Mouse (Mus musculus) limb, embryonic 12.5 days (tissue): Measurements from ENCODE around the gene Sohlh2. TPM values are rescaled to one million over a fixed set of nuclear protein-coding genes. Genes with fewer than 3 reads are reported as not detected.
A peak's percentile ranks its signal among the peaks of the same experiment; 100 is the strongest.
"Not testable (repeated sequence)": the region's sequence is repeated elsewhere in the genome, so short reads cannot be mapped to it uniquely, and the experiment has no call there.

ENCODE experiments used
- ATAC-seq: fragments of 200-750 bp; cut with Nextera tagmentation; 2 replicates; pipeline ENCODE4 v1.8.0; 2017; ENCODE audit warnings: low read depth, moderate TSS enrichment; ENCODE audit not compliant: insufficient number of reproducible peaks, insufficient read depth, low FRiP score, low TSS enrichment
- H3K27ac ChIP-seq: fragments of 300-500 bp; sonication (generic); 2 replicates; pipeline ENCODE4 v1.5.1; 2016; ENCODE audit warnings: mild to moderate bottlenecking, moderate library complexity
- H3K27me3 ChIP-seq: fragments of 300-500 bp; sonication (generic); 2 replicates; pipeline ENCODE4 v1.6.1; 2016; ENCODE audit warnings: mild to moderate bottlenecking, moderate library complexity
- H3K36me3 ChIP-seq: fragments of 300-500 bp; sonication (generic); 2 replicates; pipeline ENCODE4 v1.6.1; 2016; ENCODE audit warnings: mild to moderate bottlenecking, moderate library complexity
- H3K4me1 ChIP-seq: fragments of 300-500 bp; sonication (generic); replicated peaks from 2 replicates; pipeline ENCODE4 v1.6.1; 2016
- H3K4me2 ChIP-seq: fragments of 300-500 bp; sonication (generic); 2 replicates; pipeline ENCODE4 v1.6.1; 2016; ENCODE audit warnings: mild to moderate bottlenecking, moderate library complexity
- H3K4me3 ChIP-seq: fragments of 300-500 bp; sonication (generic); replicated peaks from 2 replicates; pipeline ENCODE4 v1.5.1; 2016; ENCODE audit warnings: mild to moderate bottlenecking
- H3K9ac ChIP-seq: fragments of 300-500 bp; sonication (generic); replicated peaks from 2 replicates; pipeline ENCODE4 v1.6.1; 2016; ENCODE audit warnings: mild to moderate bottlenecking, moderate library complexity
- H3K9me3 ChIP-seq: fragments of 300-500 bp; sonication (generic); 2 replicates; pipeline ENCODE4 v1.6.1; 2016; ENCODE audit warnings: mild to moderate bottlenecking, moderate library complexity
- WGBS: fragments of 180-500 bp; shearing (Covaris S2); methylation state at CpG from one replicate; pipeline ENCODE4 v1.1.7; 2016; 5-methylcytosine and 5-hydroxymethylcytosine counted together
- polyA plus RNA-seq: library from polyadenylated mRNA; unstranded; fragments of >200 nt; fragmentation: Nextera tagmentation; extraction: Ambion mirVana; gene quantifications from 2 replicates; pipeline ENCODE4 v1.2.1, GENCODE M21; 2016

Gene Sohlh2
- polyA plus RNA-seq, 1 experiment from 2014 or later, result not detected

- Histone ChIP-seq H3K27me3 (peaks cover 4% of the 10 kb centered on the region; the same call in 1 of the 2 replicates), H3K27ac (no peak overlapping the region), H3K9me3 (no peaks in the 10 kb centered on the region), H3K9ac (no peak overlapping the region), H3K4me3 (no peak overlapping the region), H3K4me2 (no peak overlapping the region), H3K4me1 (peaks cover 3% of the 10 kb centered on the region; the same call in 1 of the 2 replicates), H3K36me3 (no peaks in the 10 kb centered on the region)
- ATAC-seq, result 0 out of 2 replicates have a peak, but pooled peaks have one; percentile 32
- WGBS, result 67% methylated on average over 5 of the region's 5 CpGs
Measured at GRCm38 (mm10) chr3:55157413-55157812, 24.4 kb upstream of the Sohlh2 start.

DNA sequence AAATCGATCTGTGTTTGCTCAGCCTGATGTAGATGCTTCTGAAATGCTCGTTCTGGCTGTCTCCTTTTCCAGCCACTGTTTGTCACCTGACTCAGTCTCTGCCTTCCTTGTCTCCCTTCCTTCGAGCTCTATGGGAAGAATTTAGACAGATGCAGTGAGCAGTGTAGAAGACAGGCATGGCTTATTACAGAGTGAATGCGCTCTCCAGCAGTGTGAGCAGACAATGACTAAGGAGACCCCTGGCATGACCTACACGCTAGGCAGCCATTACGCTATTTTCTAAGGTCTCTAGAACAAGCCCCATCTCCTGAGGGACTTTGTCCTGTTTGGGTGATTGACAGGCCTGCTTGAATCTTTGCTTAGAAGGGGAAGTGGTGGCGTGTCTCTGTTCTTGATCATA lies 20.7 kb upstream of the Sohlh2 start:
- no peak overlapping the region for H3K9ac ChIP-seq
- WGBS, result 80% methylated on average over 7 of the region's 7 CpGs
- no peak overlapping the region for H3K4me2 ChIP-seq
- H3K4me1 ChIP-seq, result peaks cover 4% of the 10 kb centered on the region; the same call in 1 of the 2 replicates
- no peaks in the 10 kb centered on the region for H3K36me3 ChIP-seq
- no peaks in the 10 kb centered on the region for H3K9me3 ChIP-seq
- no peaks in the 10 kb centered on the region for H3K27me3 ChIP-seq
- ATAC-seq, result no peak
- H3K4me3 ChIP-seq, result no peak overlapping the region
- no peak overlapping the region for H3K27ac ChIP-seq

GRCm38 (mm10) chr3:55163510-55163909 lies 18.3 kb upstream of the Sohlh2 start:
- no peak overlapping the region for H3K4me3 ChIP-seq
- no peak for ATAC-seq
- H3K9ac ChIP-seq, result no peak overlapping the region
- H3K9me3 ChIP-seq, result no peaks in the 10 kb centered on the region
- WGBS, result 55% methylated on average over 4 of the region's 4 CpGs
- no peaks in the 10 kb centered on the region for H3K27me3 ChIP-seq
- no peak overlapping the region for H3K4me2 ChIP-seq
- no peaks in the 10 kb centered on the region for H3K36me3 ChIP-seq
- H3K27ac ChIP-seq, result no peak overlapping the region
- H3K4me1 ChIP-seq, result peaks cover 4% of the 10 kb centered on the region; the same call in 1 of the 2 replicates

GRCm38 (mm10) chr3:55172478-55172877 lies 9.3 kb upstream of the Sohlh2 start:
- H3K4me2 ChIP-seq, result no peak overlapping the region
- no peak for ATAC-seq
- H3K9ac ChIP-seq, result no peak overlapping the region
- no peaks in the 10 kb centered on the region for H3K9me3 ChIP-seq
- no peak overlapping the region for H3K4me3 ChIP-seq
- no peaks in the 10 kb centered on the region for H3K36me3 ChIP-seq
- WGBS, result 81% methylated on average over 3 of the region's 3 CpGs
- no peaks in the 10 kb centered on the region for H3K27me3 ChIP-seq
- H3K4me1 ChIP-seq, result no peaks in the 10 kb centered on the region
- H3K27ac ChIP-seq, result no peak overlapping the region

DNA sequence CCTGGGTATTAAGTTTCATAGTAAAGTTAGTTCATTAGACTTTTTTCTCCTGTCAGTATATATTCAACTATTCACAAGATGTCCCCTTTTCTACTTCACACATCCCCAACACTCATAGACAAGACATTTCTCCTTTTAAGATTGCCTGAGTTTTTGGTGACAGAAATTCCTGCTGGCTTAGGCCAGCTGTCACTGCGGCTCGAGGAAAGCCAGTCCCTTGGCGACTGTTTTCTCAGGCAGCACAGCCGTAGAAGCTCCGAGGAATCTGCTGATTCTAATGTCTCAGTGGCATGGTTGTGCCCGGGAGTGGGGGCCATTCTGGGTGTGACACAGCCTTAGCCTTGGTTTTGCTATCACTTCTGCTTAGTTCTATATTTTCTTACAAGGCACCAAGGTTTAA lies 4.6 kb upstream of the Sohlh2 start:
- no peak overlapping the region for H3K4me3 ChIP-seq
- no peak for ATAC-seq
- no peak overlapping the region for H3K9ac ChIP-seq
- H3K4me2 ChIP-seq, result no peak overlapping the region
- H3K27me3 ChIP-seq, result no peaks in the 10 kb centered on the region
- no peak overlapping the region for H3K27ac ChIP-seq
- peaks cover 6% of the 10 kb centered on the region; the same call in 1 of the 2 replicates for H3K9me3 ChIP-seq
- 54% methylated on average over 6 of the region's 6 CpGs for WGBS
- H3K36me3 ChIP-seq, result no peaks in the 10 kb centered on the region
- H3K4me1 ChIP-seq, result no peaks in the 10 kb centered on the region

- H3K9ac ChIP-seq, result no peak overlapping the region
- no peaks in the 10 kb centered on the region for H3K27me3 ChIP-seq
- H3K27ac ChIP-seq, result no peak overlapping the region
- no peaks in the 10 kb centered on the region for H3K36me3 ChIP-seq
- no peak overlapping the region for H3K4me2 ChIP-seq
- H3K9me3 ChIP-seq, result no peaks in the 10 kb centered on the region
- no peaks in the 10 kb centered on the region for H3K4me1 ChIP-seq
- no peak for ATAC-seq
- no peak overlapping the region for H3K4me3 ChIP-seq
- 74% methylated on average over 4 of the region's 4 CpGs for WGBS
Measured at GRCm38 (mm10) chr3:55191668-55192067, 9.8 kb downstream of the Sohlh2 start.

GRCm38 (mm10) chr3:55193351-55193750 lies 11.5 kb downstream of the Sohlh2 start:
- no peak overlapping the region for H3K4me2 ChIP-seq
- no peak overlapping the region for H3K9ac ChIP-seq
- H3K4me3 ChIP-seq, result no peak overlapping the region
- H3K4me1 ChIP-seq, result no peaks in the 10 kb centered on the region
- no peak overlapping the region for H3K27ac ChIP-seq
- WGBS, result 46% methylated on average over 2 of the region's 2 CpGs
- no peaks in the 10 kb centered on the region for H3K36me3 ChIP-seq
- H3K9me3 ChIP-seq, result no peaks in the 10 kb centered on the region
- no peak for ATAC-seq
- no peaks in the 10 kb centered on the region for H3K27me3 ChIP-seq

DNA sequence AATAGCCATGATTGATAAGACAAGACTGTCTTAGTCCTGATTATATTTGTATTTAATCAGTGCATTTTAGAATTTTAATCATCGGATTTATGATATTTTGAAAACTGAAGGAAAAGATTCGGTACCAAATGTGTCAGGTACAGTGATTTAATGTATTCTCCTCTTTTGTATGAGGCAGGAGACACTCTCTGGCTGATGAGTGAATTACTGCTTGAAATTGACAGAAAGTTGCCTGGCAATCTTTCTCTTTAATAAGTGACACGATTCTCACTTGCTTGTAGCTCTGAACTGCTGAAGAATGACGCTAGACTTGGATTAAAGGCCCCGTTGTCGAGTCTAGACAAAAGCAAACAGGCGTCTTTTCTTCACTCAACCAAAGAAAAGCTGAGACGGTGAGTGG lies 13.0 kb downstream of the Sohlh2 start:
- 91% methylated on average over 8 of the region's 8 CpGs for WGBS
- Histone ChIP-seq H3K4me1 (no peaks in the 10 kb centered on the region), H3K27me3 (no peaks in the 10 kb centered on the region), H3K36me3 (no peaks in the 10 kb centered on the region), H3K4me3 (no peak overlapping the region), H3K4me2 (no peak overlapping the region), H3K9me3 (no peaks in the 10 kb centered on the region), H3K27ac (no peak overlapping the region), H3K9ac (no peak overlapping the region)
- ATAC-seq, result no peak

DNA sequence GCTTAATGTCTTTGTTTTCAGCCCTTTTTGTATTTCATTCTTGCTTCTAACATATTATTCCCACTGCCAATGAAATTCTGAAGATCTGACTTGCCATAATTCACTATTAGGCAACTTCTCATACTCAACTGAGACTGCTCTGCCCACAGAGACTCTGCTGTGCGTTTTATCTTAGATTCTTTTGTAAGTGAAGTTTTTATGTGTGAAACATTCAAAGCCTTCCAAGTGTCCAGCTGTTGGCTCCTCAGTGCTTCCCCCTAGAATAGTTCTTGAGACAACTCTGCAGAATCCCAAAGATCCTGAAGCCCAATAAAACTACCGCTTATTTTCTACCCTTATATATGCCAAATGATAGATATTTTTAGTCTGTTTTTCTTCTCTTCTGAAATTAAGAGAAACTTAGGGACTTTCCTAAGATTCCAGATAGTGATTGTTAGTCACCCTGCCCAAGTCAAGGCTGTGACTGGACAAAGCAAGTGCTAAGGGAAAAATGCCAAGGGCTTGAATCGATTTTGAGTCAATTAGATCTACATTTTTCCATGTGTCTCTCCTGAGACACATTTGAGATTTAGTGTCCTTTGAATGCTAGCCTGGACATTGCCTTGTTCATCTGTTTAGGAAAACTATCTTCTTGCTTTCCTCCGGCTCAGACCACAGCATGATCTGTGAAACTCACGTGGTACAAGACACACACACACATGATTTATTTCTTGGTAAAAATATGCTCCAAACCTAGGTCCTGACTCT lies 13.9 kb downstream of the Sohlh2 start:
- no peak overlapping the region for H3K27ac ChIP-seq
- no peak for ATAC-seq
- no peaks in the 10 kb centered on the region for H3K4me1 ChIP-seq
- 89% methylated on average over 5 of the region's 5 CpGs for WGBS
- no peak overlapping the region for H3K9ac ChIP-seq
- no peak overlapping the region for H3K4me2 ChIP-seq
- H3K27me3 ChIP-seq, result no peaks in the 10 kb centered on the region
- H3K4me3 ChIP-seq, result no peak overlapping the region
- H3K36me3 ChIP-seq, result no peaks in the 10 kb centered on the region
- H3K9me3 ChIP-seq, result no peaks in the 10 kb centered on the region

DNA sequence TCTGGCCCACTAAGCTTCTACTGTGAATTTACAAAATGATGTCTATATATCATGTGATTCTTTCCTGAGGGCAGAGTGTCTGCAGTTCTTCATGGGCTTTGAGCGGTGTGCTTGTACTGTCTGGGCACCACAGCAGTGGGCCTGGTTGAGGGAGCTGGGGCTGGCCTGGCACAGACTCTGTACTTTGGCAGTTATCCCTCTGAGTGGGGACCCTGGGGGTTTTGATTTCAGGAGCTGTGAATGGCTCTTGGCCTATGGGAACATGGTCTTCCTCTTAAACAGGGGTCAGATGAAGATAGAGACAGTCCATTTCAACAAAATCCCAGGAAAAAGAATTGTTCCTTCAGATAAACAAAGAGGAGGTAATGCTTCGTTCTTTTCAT lies 14.5 kb downstream of the Sohlh2 start:
- Histone ChIP-seq H3K9me3 (no peaks in the 10 kb centered on the region), H3K4me2 (no peak overlapping the region), H3K36me3 (no peaks in the 10 kb centered on the region), H3K27ac (no peak overlapping the region), H3K9ac (no peak overlapping the region), H3K4me1 (no peaks in the 10 kb centered on the region), H3K27me3 (no peaks in the 10 kb centered on the region), H3K4me3 (no peak overlapping the region)
- ATAC-seq, result no peak
- 93% methylated on average over 2 of the region's 2 CpGs for WGBS

DNA sequence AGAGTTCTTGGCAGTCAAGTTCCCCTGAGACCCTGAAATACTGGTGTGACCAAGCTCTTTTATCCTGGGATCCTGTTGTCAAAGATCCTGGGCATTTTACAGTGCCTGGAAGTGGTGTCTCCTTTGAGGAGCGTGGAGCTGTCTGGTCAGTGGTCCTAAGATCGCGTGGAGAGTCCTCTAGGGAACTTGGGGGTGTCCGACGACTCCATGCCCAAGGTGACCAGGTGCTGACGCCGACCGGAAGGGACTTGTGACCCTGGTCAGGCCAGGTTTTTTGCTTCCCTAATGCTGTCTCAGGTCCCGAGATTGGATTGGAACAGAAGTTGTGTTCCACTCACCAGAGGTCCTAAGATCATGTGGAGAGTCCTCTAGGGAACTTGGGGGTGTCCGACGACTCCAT lies 21.8 kb downstream of the Sohlh2 start:
- not testable (repeated sequence) for H3K4me2 ChIP-seq, H3K27me3 ChIP-seq, H3K4me3 ChIP-seq, ATAC-seq, H3K9me3 ChIP-seq, H3K36me3 ChIP-seq, H3K4me1 ChIP-seq, H3K9ac ChIP-seq, H3K27ac ChIP-seq
- WGBS, result 91% methylated on average over 11 of the region's 11 CpGs

- no peak overlapping the region for H3K4me3 ChIP-seq
- no peak overlapping the region for H3K9ac ChIP-seq
- H3K4me2 ChIP-seq, result no peak overlapping the region
- H3K27ac ChIP-seq, result no peak overlapping the region
- H3K36me3 ChIP-seq, result no peaks in the 10 kb centered on the region
- 0 out of 2 replicates have a peak, but pooled peaks cover 6% of the 10 kb centered on the region for H3K9me3 ChIP-seq
- no peaks in the 10 kb centered on the region for H3K27me3 ChIP-seq
- WGBS, result 93% methylated on average over 2 of the region's 2 CpGs
- H3K4me1 ChIP-seq, result no peaks in the 10 kb centered on the region
- no peak for ATAC-seq
Measured at GRCm38 (mm10) chr3:55206413-55206812, 24.6 kb downstream of the Sohlh2 start.
